Mouse (Mus musculus) layer of hippocampus, adult 11-12 months (tissue): ENCODE data around the gene Rpl3l.
"Not testable (repeated sequence)": the region's sequence is repeated elsewhere in the genome, so short reads cannot be mapped to it uniquely, and the experiment has no call there.

Source experiments
- DNase-seq: peaks from one replicate; pipeline ENCODE4 v3.0.0; 2022; ENCODE audit warnings: low spot score

Rpl3l gene

DNA sequence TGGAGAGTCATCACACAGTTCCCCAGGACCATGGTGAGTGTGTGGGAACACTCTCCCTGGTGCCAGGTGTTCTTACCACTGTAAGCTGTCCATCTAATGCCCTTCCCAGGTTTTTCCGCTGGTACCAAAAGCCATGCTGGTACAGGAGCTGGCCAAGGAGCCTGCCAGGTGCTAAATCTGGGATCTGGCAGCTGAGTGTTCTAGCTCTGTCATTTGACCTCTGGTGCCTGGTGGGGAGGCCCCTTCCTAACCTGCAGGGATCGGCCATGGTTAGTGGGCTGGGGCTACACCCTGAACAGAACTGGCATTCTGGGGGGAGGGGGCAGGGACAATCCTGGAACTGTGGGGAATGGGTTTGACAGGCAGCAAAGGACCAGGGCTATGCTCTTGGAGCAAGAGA is at the start of gene Rpl3l:
TSS of gene Rpl3l (plus strand) at position 203 of the 400 bp plus-strand sequence.
- no peak for DNase-seq

DNA sequence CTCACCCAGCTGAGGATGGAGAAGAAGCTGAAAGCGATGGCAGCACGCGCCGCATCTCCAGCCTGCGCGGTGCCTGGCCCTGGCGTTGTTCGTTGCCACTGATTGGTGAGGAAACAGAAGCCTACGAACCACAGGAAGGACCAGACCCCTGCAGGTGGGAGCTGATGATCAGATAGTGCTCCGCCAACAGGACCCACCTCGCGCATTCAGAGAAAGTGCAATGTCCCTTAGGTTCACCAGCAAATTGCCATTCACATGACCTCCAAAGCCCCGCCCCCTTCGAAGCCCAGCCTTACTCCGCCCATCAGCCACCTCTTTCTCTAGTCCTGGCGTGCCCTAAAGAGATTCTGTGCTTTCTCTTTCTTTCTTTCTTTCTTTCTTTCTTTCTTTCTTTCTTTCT is 41.1 kb upstream of the Rpl3l start:
- DNase-seq, result no peak

GRCm38 (mm10) chr17:24687146-24687595 is 40.4 kb upstream of the Rpl3l start:
- DNase-seq, result no peak

DNA sequence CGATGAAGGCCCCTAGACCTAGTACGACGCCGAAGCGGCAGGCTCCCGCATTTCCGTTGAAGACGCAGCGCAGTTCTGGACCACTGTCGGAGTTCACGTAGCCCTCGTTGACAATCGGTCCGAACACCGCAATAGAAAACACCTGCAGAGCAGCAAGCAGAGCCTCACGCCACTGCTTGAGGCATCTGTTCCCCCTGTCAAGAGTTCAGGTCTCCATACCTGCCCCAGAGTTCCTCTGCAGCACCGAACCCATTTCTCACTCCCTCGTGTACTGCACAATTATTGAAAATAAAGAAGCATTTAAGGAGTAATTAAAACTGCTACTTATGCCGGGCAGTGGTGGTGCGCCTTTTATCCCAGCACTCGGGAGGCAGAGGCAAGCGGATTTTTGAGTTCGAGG is 40.0 kb upstream of the Rpl3l start:
- DNase-seq, result no peak

- DNase-seq, result no peak
These were observed 38.2 kb upstream of the Rpl3l start, which contains the start of gene Syngr3 for GRCm38 (mm10) chr17:24689251-24690081. Gene Syngr3 (minus strand): TSS chr17:24689955.

GRCm38 (mm10) chr17:24692385-24692784 is 35.2 kb upstream of the Rpl3l start:
- DNase-seq, result no peak

- no peak for DNase-seq
These were observed 32.2 kb upstream of the Rpl3l start for GRCm38 (mm10) chr17:24695326-24696010.

DNA sequence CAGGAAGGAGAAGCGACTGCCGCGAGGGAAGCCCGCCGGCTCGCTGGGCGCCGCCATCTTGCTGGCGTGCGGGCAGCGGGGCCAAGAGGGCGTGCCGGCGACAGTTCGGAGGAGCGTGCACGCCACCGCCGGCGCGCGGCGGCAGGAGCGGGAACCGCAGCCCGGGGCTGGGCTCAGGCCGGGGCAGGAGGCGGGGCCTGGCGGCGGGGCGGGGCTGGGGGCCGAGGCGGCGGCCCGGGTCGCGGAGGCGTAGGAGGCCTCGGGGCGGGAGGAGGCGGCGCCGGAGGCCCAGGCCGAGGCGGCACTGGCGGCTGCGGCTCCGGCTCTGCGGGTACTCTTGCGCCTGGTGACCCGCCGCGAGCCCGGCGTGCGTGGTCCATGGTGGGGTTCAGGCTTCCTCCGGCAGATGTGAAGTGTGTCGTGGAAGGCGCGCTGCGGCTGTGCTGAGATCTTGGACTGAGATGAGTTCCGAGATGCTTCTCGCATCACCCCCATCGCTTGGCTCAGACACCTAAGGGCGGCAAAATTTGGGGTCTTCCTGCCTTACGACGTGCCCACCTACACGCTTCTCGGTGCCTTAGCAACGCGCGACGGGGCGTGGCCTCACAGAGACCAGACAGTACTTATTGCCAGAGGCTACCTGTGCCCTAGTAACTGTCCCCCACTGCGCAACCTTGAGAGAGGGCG is 31.5 kb upstream of the Rpl3l start, which contains the start of the genes Gfer and Noxo1:
TSS of gene Gfer (minus strand) at position 146 of the 687 bp plus-strand sequence.
TSS of gene Noxo1 (plus strand) at position 224 of the 687 bp plus-strand sequence.
- DNase-seq, result peak; percentile 85

DNA sequence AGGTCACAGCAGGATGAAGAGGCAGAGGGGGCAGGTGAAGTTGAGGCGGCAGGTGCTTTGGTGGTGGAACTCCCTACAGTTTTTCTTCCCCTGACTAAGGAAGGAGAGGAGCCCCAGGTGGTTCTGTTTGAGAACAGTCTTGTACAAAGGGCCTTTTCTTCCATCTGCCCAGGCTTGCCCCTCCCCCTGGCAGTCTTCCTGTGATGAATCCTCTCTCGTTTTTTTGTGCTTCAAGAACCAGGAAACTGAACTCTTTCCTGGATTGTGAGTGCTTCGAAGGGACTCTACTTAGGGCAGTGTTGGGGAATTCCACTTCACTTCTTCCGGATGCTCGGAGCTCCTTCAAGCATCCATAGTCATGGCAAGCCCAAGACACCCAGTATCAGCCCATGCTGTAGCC is 29.6 kb upstream of the Rpl3l start:
- DNase-seq, result no peak

DNA sequence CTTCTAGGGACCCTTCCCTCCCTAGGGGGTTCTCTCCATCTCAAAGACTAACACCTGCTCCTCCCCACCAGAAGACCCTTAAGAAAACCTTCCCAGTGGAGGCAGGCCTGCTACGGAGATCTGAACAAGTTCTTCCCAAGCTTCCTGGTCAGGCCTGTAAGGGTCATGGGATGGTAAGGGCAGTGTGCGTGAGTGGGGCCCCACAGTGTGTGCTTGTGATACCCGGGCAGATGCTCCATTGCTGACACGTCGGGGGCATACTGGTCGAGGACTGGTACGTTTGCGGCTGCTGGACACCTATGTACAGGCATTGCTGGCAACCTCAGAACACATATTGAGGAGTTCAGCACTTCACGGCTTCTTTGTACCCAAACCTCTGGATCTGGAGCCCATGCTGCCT is 28.9 kb upstream of the Rpl3l start:
- no peak for DNase-seq

GRCm38 (mm10) chr17:24699473-24699872 is 28.1 kb upstream of the Rpl3l start:
- no peak for DNase-seq

DNA sequence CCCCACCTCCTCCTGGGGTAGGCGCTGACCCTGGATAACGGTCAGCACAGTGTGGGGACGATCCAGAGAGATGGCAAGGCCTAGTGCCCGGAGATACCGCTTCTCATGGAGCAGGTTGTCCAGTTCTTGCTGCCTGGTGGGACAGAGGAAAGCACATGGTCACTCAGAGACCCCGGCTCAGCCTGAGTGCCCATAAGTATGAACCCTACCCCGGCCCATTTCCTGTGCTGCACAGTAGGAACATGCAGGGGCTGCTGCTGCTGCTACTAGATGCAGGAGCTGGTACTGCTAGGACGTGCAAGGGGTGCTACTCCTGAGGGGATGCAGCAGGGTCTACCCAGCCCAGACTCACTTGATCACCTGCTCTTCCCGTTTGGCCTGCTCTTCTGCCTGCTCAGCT is 26.4 kb upstream of the Rpl3l start:
- DNase-seq, result no peak

DNA sequence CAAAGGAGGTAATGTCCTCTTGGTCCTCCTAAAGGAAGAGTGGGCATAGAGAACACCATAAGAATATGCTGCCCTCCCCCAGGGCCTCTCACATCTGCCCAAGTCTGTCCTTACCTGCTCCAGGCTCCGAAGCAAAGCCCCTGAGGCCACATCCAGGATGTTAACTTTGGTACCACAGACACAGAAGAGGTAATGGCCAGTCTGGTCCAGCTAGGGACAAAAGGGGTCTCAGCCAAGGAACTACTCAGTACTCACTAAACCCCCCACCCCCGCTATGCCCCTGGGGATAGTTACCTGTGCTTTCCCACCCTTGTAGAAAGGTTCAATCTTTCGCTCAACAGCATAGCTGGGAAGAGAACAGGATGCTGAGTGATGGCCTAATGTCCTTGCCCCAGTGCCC is 21.8 kb upstream of the Rpl3l start:
- no peak for DNase-seq

DNA sequence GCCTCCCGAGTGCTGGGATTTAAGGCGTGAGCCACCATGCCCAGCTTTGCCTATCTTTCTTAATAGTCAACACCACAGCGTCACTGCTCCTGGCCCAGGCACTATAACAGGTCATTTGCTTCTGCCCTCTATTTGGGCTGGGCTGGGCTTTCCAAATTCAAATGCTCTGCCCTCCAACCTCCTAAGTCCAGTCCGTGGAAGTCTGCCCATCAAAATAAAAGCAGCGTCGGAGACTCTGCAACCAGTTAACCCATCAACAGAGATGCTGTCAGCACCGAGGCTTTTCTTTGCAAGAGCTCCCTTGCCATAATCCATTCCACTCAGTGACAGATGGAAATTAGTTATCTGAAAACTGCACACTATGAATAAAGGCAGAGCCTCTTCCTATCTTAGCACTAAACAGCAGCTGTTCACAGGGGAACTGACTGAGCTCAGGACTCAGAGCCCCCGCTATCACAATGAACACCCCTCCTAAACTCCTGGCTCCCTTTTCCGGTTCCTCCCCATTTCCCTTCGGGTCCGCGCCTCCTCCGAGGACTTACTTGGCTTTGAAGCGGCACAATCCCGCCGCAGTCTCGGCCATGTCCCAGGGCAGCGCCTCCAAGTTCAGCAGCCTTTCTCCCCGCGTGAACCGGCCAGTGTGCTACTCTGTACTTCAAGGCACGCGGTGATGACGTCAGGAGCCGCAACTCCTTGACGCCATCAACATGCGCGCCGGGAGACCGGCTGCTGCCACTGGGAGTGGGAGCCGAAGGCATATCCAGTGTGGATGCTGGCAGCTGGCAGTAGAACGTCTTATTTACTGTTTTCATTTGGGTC is 20.4 kb upstream of the Rpl3l start, which contains the start of gene Tbl3:
TSS of gene Tbl3 (minus strand) at position 679 of the 819 bp plus-strand sequence.
- peak; percentile 94 for DNase-seq

- DNase-seq, result no peak
These were observed 19.7 kb upstream of the Rpl3l start for GRCm38 (mm10) chr17:24707801-24708425.

DNA sequence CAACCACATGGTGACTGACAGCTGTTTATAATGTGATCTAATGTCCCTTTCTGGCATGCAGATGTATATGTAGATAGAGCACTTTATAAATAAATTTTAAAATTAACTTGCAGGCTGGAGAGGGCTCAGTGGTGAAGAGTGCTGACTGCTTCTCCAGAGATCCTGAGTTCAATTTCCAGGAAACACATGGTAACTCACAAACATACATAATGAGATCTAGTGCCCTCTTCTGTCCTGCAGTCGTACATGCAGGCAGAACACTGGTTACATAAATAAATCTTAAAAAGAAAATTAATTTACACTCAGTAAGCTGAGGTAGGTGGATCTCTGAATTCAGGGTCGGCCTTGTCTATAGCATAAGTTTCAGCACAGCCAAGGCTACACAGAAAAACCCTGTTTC is 19.0 kb upstream of the Rpl3l start:
- no peak for DNase-seq

- no peak for DNase-seq
These were observed 12.1 kb upstream of the Rpl3l start for GRCm38 (mm10) chr17:24715556-24715955.

GRCm38 (mm10) chr17:24716166-24716682 is 11.4 kb upstream of the Rpl3l start:
- no peak for DNase-seq

DNA sequence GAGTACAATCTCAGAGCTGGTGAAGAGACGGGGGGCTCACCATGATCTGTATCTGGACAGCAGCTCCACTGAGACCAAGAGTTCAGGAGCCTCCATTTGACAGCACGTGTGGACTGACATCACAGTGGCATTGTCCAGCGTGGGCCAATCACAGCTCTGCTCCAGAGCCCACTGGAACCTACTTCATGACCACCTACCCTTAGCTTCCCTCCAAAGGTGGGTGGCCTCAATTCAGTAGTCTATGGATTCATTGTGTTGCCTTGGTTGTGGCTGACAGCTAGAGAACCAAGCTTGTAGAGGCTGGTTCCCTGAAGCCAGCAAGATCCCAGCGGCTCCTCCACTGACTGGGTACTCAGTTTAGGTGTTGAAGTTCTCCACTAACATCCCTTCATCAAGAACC is 9.7 kb upstream of the Rpl3l start, which contains the start of the genes Rnf151 and Rps2:
TSS of gene Rnf151 (minus strand) at position 121 of the 400 bp plus-strand sequence.
TSS of gene Rps2 (plus strand) at position 174 of the 400 bp plus-strand sequence.
- no peak for DNase-seq

GRCm38 (mm10) chr17:24718938-24719337 is 8.7 kb upstream of the Rpl3l start:
- not testable (repeated sequence) for DNase-seq
